Mouse (Mus musculus): Measurements from ENCODE around the gene Slc6a13.
"Not testable (repeated sequence)": the region's sequence is repeated elsewhere in the genome, so short reads cannot be mapped to it uniquely, and the experiment has no call there.

The Slc6a13 gene

GRCm38 (mm10) chr6:121326486-121327069 lies 26.6 kb downstream of the Slc6a13 start:
- DNase-seq (ENCODE audit: low spot score in 2 of 2) = no peak

GRCm38 (mm10) chr6:121328417-121328884 lies 28.4 kb downstream of the Slc6a13 start:
- peak in 1 of 2 experiments; percentile 68 for DNase-seq (ENCODE audit: low spot score in 2 of 2)

GRCm38 (mm10) chr6:121329848-121330508 lies 30.0 kb downstream of the Slc6a13 start:
- DNase-seq (ENCODE audit: low spot score in 2 of 2) = peak in 1 of 2 experiments; percentile 37

DNA sequence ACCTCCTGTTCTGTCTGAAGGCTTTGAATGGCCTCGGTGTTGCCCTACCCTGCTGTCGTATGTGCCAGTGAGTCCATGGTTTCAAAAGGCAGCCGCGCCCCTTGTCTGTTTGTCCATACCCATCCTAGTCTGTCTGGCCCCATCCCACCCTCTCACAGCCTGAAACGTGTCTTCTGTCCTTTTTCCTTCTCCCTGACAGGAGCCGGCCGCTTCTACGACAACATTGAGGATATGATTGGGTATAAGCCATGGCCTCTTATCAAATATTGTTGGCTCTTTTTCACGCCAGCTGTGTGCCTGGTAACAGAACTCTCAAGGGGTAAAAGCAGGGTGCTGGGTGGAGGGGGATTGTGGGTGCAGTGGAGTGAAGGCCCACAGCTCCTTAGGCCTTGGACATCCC lies 35.8 kb downstream of the Slc6a13 start:
- DNase-seq (ENCODE audit: low spot score in 2 of 2) = no peak

GRCm38 (mm10) chr6:121336558-121336957 lies 36.5 kb downstream of the Slc6a13 start:
- no peak for DNase-seq (ENCODE audit: low spot score in 2 of 2)

DNA sequence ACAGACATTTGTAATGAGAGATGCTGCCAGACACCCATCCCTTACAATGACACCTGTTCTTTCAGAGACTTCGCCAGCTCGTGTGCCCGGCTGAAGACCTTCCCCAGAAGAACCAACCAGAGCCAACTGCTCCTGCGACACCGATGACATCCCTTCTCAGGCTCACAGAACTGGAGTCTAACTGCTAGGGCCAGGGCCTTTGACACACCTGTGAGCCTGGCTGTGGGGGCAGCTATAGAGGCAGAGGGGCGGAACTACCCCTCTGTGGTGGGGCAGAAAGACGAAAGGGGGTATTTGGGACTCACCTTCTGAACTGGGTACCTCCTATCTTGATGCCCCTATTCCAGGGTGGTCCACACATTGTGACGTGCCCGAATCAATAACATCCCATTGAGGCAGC lies 37.2 kb downstream of the Slc6a13 start:
- DNase-seq (ENCODE audit: low spot score in 2 of 2) = no peak

DNA sequence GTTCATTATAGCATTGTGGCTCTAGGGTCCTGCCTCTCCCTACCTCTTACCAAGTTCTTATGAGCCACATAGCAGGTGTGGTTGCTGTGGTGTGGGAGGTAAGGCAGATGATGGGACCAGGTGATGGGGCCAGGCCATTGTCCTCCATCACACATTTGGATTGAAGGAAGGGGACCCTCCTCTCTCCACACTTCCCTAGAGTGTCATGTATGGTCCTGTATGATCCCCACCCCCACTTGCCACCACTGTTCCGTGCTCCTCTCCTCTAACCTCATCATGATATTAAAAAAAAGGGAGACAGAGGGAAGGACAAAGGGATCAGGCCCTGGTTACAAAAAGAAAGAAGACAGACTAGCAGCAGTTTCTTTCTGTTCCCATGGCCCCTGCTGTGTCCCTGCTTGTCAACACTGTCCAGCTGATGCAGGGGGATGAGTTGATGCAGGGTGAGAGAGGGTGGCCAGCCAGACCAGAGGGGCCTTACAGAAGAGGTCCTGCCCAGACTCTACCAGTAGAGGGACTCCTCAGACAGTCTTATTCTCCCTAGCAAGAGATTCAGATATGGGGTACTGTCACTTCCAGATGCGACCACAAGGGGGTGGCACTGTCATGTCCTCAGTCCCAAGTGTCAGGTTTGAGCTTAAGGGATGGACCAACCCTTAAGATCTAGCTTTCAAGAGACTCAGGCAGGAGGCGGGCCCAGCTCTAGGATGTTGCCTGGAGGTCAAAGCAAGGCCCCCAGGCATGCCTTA lies 37.9 kb downstream of the Slc6a13 start:
- peak; percentile 79 to 90 for DNase-seq (ENCODE audit: low spot score in 2 of 2)

DNA sequence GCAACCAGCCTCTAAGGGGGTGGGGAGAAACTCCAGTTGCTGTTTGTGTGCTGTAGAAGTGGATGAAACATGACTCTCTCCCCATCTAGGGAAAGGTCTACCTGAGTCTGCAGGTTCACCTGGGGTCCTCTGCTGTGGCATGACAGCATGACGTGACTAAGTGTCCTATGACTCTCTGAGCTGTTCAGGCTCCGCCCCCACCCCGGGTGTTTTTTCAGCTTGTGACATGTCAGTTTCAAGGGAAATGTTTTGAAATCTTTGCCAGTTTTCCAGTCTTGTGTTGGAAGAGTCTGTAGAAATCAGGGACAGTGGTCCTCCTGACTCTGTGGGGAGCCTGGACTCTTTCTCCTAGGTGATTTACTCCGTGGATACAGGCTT lies 38.5 kb downstream of the Slc6a13 start:
- DNase-seq (ENCODE audit: low spot score in 2 of 2) = no peak

GRCm38 (mm10) chr6:121341650-121342049 lies 41.6 kb downstream of the Slc6a13 start:
- no peak for DNase-seq (ENCODE audit: low spot score in 2 of 2)

DNA sequence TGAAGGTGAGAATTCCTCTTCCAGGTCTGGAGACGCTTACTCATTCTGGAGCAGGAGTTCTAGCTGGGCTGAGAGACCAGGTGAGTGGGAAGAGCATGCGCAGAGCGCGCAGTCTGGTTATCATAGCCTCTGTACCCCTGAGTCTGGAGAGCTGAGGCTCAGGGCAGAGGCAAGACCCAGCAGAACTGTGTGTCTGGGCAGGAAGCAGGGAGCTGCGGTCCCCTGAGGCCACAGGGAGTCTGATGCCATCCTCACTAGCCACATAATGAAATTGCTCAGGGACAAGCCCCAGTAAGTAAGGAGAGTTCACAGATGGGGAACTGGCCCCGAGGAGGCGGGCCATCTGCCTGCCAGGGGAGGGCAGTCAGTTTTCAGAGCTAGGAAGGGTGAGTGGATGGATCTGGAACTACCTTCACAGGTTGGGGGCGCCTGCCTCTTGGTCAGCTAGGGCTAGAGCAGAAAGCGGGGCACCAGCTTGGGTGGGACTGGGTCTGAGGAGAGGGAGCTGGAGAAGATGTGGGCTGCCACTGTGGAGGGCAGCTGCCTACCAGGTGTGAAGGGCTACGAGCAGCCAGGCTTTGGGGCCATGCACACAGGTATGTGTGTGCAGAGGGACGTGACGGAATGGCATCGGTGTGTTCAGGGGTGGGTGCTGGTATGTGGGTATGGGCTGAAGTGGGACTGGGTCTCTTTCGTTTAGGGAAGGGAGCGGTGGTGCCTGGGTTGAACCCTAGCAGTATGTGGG lies 43.2 kb downstream of the Slc6a13 start, which contains the start of gene Slc6a12:
TSS of gene Slc6a12 (plus strand) at position 51 of the 745 bp plus-strand sequence.
- DNase-seq (ENCODE audit: low spot score in 2 of 2) = no peak

- no peak for DNase-seq (ENCODE audit: low spot score in 2 of 2)
Observed at GRCm38 (mm10) chr6:121343771-121344123, 43.7 kb downstream of the Slc6a13 start.

- DNase-seq (ENCODE audit: low spot score in 2 of 2) = no peak
Observed at GRCm38 (mm10) chr6:121344329-121344728, 44.3 kb downstream of the Slc6a13 start.

GRCm38 (mm10) chr6:121346428-121346827 lies 46.4 kb downstream of the Slc6a13 start:
- DNase-seq (ENCODE audit: low spot score in 2 of 2) = no peak

GRCm38 (mm10) chr6:121352276-121352675 lies 52.2 kb downstream of the Slc6a13 start:
- no peak for DNase-seq (ENCODE audit: low spot score in 2 of 2)

- no peak for DNase-seq (ENCODE audit: low spot score in 2 of 2)
Observed at GRCm38 (mm10) chr6:121356041-121356440, 56.0 kb downstream of the Slc6a13 start.

DNA sequence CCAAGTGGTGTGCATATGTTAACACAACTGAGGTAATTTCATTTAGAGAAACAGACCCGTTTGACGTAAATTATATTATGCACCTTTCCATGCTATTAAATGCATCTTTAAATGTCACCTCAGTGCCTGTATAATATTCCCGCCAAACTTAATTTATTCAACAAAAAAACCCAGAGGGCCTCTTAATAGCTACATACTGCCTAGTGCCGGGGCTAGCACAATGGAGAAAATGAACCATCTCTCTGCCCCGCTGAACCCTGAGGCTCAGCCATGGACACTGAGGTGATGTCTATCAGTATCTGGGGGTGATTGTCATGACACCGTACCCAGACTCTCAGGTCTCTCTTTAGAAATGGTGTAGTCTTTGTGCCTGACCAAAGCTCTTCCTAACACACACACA lies 57.2 kb downstream of the Slc6a13 start:
- DNase-seq (ENCODE audit: low spot score in 2 of 2) = no peak

DNA sequence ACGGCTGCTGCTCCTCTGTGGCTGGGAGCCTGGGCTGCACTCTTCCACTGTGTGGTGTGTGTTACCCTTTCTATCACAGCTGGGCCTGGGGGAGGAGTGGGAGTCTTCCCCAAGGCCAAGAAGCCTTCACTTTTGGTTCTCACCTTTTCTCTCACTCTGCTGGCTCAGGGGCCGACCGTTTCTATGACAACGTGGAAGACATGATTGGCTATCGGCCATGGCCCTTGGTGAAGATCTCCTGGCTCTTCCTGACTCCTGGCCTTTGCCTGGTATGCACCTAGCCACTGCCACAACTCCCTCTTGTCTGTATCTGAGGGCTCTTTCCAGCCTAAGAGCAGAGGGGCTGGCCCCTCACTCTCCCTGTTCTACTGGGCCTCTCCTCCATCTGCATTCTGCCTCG lies 63.0 kb downstream of the Slc6a13 start:
- DNase-seq (ENCODE audit: low spot score in 2 of 2) = no peak

DNA sequence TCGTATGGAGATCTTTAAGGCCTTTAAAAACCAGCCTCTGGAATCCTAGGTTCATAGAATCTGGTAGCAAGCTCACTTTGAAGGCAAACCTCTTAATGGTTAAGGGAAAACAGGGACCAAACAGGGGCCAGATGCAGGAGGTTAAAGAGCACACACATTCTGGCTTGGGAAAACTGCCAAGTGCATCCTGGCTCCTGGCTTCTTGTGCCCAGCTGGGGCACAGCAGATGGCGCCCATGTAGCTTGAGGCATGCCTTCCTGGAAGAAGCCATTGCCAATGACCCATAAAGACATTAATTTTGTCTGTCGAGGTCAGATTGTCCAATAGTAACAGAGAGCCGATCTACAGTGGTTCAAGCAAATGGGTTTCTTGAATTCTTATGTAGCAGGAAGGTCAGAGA lies 63.9 kb downstream of the Slc6a13 start:
- DNase-seq (ENCODE audit: low spot score in 2 of 2) = no peak

DNA sequence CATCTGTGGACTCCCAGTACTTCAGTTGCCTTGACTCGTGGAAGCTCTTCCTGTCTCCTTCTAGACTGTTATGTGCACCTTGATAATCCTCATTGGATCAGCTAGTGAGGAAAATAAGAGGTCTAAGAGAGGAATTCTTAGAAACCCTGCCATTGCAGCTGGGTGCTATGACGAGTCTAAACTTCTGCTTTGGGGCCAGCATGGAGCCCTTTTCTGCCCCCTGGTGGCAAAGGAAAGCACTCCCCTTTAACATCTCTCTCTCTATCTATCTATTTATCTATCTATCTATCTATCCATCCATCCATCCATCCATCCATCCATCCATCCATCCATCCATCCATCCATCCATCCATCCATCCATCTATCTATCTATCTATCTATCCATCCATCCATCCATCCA lies 66.5 kb downstream of the Slc6a13 start:
- DNase-seq (ENCODE audit: low spot score in 2 of 2) = not testable (repeated sequence)

DNA sequence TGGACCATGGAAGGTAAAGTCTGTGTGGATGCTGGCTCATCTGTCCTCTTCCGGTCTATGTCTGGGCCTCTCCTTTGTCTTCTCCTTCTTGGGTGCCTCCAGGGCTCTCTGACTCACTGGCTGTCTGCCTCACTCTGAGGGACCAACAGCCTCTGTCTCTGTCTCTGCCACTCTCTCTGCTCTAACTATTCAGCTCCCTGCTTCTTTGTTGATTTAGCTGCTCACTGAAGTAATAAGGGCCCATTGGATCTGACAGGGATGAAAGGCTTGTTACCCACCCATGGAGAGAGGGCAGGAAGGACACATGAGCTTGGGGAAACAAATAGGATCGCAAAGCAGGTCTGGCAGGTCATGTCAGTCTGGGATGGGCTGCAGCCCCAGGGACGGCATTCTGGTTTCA lies 67.1 kb downstream of the Slc6a13 start:
- DNase-seq (ENCODE audit: low spot score in 2 of 2) = no peak

GRCm38 (mm10) chr6:121371197-121371980 lies 71.4 kb downstream of the Slc6a13 start:
- no peak for DNase-seq (ENCODE audit: low spot score in 2 of 2)

Measured in cerebellum, postnatal 4 days (tissue).